Mouse (Mus musculus) fibroblast of lung, adult 2 months (primary cell): ENCODE results near the gene Abhd18.

Experiments
- DNase-seq: peaks from one replicate; pipeline ENCODE4 v3.0.0-alpha.2; 2011; ENCODE audit warnings: low read depth

Gene Abhd18

DNA sequence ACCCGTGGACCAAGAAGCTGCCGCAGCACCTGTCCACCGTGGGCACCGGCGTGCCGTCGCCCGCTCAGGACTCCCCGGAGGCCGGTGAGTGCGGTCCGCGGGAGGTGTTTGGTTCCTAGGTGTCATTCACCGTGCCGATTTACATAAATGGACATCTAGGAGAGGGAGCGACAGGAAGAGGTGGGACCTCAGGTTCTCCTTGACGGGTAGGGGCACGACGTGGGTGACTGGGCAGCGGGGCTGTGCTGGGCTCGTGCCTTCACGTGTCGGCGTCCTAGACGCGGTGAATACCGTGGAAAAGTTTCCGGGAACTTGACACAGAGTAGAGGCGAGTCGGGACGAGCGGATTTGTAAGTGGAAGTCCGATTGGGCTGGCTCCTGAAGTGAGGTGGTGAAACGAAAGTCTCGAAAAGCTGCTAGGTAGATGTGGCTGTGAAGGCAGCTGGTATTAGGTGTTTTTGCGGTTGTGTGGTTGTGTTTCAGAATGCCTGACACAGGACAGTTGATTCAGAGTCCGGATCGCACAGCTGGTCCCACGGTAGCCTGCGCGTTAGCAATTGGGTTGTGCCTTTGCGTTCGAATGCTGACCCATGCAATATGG lies 103.9 kb downstream of the Abhd18 start:
- no peak for DNase-seq

DNA sequence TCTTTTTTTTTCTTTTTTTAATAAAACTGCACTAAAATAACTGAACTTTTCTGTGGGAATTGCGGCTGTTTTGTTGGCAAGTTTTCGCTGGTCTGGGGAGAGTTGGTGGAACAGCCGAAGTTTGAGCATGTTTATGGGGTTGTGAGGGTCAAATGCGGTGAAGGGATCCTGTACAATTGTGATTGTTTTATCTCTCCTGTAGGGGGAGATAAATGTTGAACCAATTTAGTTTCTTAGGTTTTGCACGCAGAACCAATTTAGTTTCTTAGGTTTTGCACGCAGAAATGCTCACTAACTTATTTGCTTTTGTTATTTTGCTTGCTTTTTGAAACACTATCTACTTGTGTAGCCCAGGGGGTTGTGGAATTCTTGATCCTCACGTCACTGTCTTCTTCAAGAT lies 104.6 kb downstream of the Abhd18 start:
- DNase-seq, result no peak

DNA sequence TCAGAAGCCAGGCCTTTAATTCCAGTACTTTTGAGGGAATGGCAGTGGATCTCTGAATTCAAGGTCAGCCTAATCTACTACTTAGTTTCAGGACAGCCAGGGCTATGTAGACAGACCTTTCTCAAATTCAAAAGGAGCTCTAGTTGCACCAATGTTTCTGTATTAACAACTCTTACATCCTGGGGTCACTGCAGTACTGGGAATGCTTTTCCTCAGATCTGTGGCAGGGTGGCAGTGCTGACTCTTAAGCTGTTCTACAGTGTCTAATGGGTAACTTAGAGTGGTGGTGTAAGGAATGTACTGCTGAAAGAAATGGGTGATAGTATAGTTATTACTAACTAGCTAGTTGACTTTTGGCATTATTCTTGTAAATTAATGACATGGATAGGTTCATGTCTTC lies 105.8 kb downstream of the Abhd18 start:
- DNase-seq, result no peak

DNA sequence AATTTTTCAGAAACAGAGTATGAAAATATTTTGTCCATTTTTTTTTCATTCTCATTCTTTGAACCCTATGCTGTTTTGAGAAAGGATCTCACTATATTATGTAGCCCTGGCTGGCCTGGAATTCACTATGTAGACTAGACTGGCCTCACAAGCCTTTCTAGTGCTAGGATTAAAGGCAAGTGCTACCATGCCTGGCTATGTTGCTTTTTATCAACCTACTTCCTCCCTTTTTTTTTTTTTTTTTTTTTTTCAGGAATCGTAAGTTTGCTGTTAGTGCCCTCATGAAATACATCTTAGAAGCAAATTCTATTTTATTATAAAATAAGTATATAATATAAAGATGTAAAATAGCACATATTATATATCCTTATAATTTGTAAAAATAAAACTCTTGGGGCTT lies 108.0 kb downstream of the Abhd18 start:
- DNase-seq, result no peak

DNA sequence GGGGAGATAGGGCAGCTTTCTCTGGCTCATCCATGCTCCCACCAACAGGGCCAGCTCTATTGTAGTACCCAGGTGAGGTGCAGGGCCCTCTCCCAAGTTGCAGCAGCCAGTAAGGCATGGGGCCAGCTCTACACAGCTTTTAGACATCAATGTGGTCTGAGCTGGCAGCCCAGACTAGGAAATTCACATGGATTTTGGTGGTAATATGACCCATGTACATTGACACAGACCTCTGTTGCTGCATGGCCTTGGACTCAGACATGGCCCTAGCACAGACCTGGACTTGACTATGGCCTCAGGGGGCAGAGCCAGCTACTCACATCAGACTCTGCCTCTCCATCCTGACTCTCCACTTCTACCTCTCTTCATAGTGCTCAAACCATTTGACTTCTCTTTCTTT lies 112.1 kb downstream of the Abhd18 start:
- DNase-seq, result no peak

DNA sequence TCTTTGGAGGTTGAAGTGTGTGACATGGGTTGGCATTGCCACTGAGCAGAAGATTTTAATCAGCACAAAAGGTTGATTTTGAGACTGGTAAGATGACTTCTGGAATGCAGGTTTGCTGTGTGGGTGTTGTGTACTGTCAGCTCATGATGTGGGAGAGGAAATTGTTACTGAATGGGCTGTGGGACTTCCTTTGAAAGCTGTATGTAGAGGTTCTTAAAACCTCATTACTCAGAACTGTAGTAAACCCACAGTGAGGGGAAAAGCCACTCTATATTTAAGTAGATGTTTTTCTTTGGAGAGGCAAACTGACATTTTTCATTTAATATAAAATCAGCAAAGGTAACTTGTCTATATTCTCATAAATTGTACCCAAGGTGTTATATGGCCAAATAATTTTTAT lies 134.0 kb downstream of the Abhd18 start:
- no peak for DNase-seq

DNA sequence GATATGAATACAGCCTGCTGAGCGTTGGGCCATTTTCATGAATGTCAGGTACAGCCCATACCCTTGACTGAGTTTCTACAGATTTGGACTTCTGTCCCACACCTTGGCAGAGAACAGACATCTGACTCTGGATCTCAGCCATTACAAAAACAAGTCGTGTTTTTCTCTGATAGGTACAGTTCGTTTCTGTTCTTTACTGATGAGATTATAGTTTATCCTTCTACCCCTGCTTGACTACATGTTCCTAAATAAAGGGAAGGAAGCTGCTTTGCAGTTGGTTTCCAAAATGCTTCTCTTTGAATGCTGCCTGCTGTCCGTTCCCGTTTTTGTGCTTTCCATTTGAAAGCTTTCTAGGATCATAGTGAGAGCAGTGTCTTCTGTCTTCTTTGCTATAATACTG lies 140.8 kb downstream of the Abhd18 start:
- DNase-seq, result no peak
